Mouse (Mus musculus) midbrain, embryonic 15.5 days (tissue): ENCODE measurements around the gene Sema6d. TPM values are rescaled to one million over a fixed set of nuclear protein-coding genes. Genes with fewer than 3 reads are reported as not detected.

Experiments
- ATAC-seq: fragments of 200-750 bp; cut with Nextera tagmentation; replicated peaks from 2 replicates; pipeline ENCODE4 v1.8.0; 2017; ENCODE audit warnings: moderate TSS enrichment
- H3K27ac ChIP-seq: fragments of 300-500 bp; sonication (generic); 2 replicates; pipeline ENCODE4 v1.5.1; 2015; ENCODE audit warnings: mild to moderate bottlenecking, inconsistent platforms
- H3K27me3 ChIP-seq: fragments of 300-500 bp; sonication (generic); replicated peaks from 2 replicates; pipeline ENCODE4 v1.6.1; 2015; ENCODE audit warnings: inconsistent platforms
- H3K36me3 ChIP-seq: fragments of 300-500 bp; sonication (generic); replicated peaks from 2 replicates; pipeline ENCODE4 v1.6.1; 2015; ENCODE audit warnings: inconsistent platforms
- H3K4me1 ChIP-seq: fragments of 300-500 bp; sonication (generic); 2 replicates; pipeline ENCODE4 v1.6.1; 2015; ENCODE audit warnings: inconsistent platforms
- H3K4me2 ChIP-seq: fragments of 300-500 bp; sonication (generic); 2 replicates; pipeline ENCODE4 v1.6.1; 2015; ENCODE audit warnings: inconsistent platforms, mild to moderate bottlenecking, moderate library complexity
- H3K4me3 ChIP-seq: fragments of 300-500 bp; sonication (generic); 2 replicates; pipeline ENCODE4 v1.5.1; 2015; ENCODE audit warnings: mild to moderate bottlenecking, inconsistent platforms
- H3K9ac ChIP-seq: fragments of 300-500 bp; sonication (generic); 2 replicates; pipeline ENCODE4 v1.6.1; 2015; ENCODE audit warnings: mild to moderate bottlenecking, inconsistent platforms
- H3K9me3 ChIP-seq: fragments of 300-500 bp; sonication (generic); 2 replicates; pipeline ENCODE4 v1.6.1; 2016; ENCODE audit warnings: inconsistent platforms
- WGBS: fragments of 180-500 bp; shearing (Covaris S2); methylation state at CpG from one replicate; pipeline ENCODE4 v1.1.7; 2015; ENCODE audit warnings: mixed read lengths; 5-methylcytosine and 5-hydroxymethylcytosine counted together
- polyA plus RNA-seq: library from polyadenylated mRNA; unstranded; fragments of >200 nt; fragmentation: Nextera tagmentation; extraction: Ambion mirVana; gene quantifications from 2 replicates; pipeline ENCODE4 v1.2.1, GENCODE M21; 2015

The Sema6d gene
- polyA plus RNA-seq, 1 experiment from 2014 or later = 34.7 TPM

GRCm38 (mm10) chr2:124467429-124467828, 377.7 kb downstream of the Sema6d start:
- Histone ChIP-seq H3K4me3 (no peak overlapping the region), H3K4me2 (no peak overlapping the region), H3K9ac (no peak overlapping the region), H3K9me3 (no peaks in the 10 kb centered on the region), H3K36me3 (no peaks in the 10 kb centered on the region), H3K27ac (no peak overlapping the region), H3K4me1 (peaks cover 23% of the 10 kb centered on the region), H3K27me3 (peaks cover 18% of the 10 kb centered on the region)
- 73% methylated on average over 1 of the region's 1 CpGs for WGBS
- no peak for ATAC-seq

DNA sequence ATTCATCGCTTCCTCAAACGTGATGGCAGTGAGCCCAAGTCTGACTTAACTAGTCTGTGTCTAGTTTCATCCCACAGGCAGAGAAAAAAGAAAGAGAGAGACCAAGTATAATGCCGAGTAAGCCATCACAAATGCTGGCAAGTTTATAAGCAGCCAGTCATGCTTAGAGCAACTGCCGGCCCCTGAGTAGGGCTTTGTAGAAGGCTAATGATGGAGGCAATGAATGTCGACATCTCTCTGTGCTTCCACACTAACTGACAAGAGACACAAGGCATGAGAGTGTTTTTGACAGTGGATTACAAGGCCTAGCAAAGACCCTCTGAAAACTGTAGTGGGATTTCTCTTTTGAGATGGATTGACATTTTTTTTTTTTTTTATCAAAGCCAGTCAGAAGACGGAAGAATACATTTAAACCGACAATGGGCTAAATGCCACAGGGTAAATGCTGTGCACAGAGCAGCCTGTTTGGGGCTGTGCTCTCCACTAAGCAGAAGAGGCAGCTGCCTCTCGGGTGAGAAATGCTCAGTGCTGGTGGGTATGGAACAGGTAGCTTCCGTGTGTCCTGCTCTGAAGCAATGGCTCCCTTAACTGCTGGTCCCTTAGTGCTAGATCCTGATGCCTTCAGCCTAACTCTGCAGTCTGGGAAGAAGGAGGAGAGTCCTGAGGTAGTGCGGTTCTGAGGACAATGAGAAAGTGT, 380.7 kb downstream of the Sema6d start:
- Histone ChIP-seq H3K27ac (no peak overlapping the region), H3K4me2 (no peak overlapping the region), H3K4me1 (peaks cover 38% of the 10 kb centered on the region), H3K9me3 (no peaks in the 10 kb centered on the region), H3K27me3 (peaks cover 8% of the 10 kb centered on the region), H3K4me3 (no peak overlapping the region), H3K36me3 (no peaks in the 10 kb centered on the region), H3K9ac (no peak overlapping the region)
- peak; percentile 56; the same call in 1 of the 2 replicates for ATAC-seq
- WGBS = 34% methylated on average over 10 of the region's 10 CpGs

GRCm38 (mm10) chr2:124472674-124473507, 383.1 kb downstream of the Sema6d start:
- peak overlapping the region; percentile 38 for H3K27ac ChIP-seq
- H3K36me3 ChIP-seq = no peaks in the 10 kb centered on the region
- no peak overlapping the region for H3K4me3 ChIP-seq
- peak; percentile 82 for ATAC-seq
- no peak overlapping the region for H3K9ac ChIP-seq
- no peaks in the 10 kb centered on the region for H3K9me3 ChIP-seq
- H3K4me2 ChIP-seq = no peak overlapping the region
- peaks cover 3% of the 10 kb centered on the region; the same call in 1 of the 2 replicates for H3K27me3 ChIP-seq
- 23% methylated on average over 6 of the region's 6 CpGs for WGBS
- peaks cover 38% of the 10 kb centered on the region for H3K4me1 ChIP-seq

DNA sequence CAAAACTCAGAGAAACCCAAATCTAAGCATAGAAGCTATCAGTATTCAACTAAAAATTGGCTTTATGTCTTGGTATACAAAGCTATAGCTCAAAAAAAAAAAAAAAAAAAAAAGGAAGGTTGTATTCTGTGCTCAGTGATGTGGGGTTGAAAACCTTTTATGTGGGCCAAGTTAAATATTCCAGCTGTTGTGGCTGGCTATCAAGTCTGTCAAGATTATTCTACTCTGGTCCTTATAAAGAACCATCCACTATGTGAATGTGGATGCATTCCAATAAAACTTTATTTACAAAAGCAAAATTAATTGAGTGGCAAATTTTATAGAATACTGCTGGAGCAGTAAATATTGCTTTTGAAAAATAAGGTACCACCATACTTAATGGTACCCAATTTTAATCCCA, 388.1 kb downstream of the Sema6d start:
- Histone ChIP-seq H3K27me3 (peaks cover 7% of the 10 kb centered on the region), H3K9ac (no peak overlapping the region), H3K36me3 (no peaks in the 10 kb centered on the region), H3K4me1 (peaks cover 11% of the 10 kb centered on the region), H3K27ac (no peak overlapping the region), H3K9me3 (no peaks in the 10 kb centered on the region), H3K4me2 (no peak overlapping the region), H3K4me3 (no peak overlapping the region)
- ATAC-seq = no peak

DNA sequence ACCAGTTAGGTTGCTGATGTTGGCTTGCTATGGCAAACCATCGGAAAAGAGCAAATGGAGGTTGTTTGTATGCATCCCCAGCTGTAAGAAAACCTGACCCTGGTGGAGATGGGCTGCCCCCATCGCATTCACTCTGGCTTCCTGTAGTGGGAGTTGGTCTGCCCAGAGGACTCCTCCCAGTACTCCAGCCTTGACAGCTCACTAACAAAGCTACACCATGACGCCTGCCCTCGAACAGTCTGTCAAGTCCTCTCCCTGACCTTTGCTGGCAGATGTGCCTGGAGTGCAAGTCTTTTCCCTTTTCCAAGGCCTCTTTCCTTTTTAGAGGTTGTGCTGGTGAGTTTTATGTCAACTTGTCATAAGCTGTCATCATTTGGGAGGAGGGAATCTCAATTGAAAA, 388.8 kb downstream of the Sema6d start:
- H3K4me2 ChIP-seq = no peak overlapping the region
- ATAC-seq = no peak

DNA sequence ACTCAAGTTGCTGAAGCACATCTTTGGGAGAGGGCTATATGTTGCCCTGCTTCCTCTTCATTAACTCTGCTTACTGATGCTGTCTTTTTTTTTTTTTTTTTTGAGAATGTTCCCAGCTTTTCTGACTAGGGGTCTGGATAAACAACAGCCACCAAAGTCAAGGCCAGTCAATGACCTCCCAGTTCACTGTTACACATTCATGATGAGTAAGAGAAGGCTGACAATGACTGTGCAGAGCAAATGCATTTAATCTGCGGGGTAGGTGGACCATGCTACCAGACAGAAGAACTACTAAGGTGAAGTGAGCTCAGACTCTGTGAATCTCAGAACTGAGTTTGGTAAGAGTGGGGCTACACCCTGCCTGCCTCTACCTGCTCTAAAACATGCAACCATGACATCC, 396.0 kb downstream of the Sema6d start:
- Histone ChIP-seq H3K9me3 (no peaks in the 10 kb centered on the region), H3K4me2 (no peak overlapping the region), H3K4me1 (no peaks in the 10 kb centered on the region), H3K27ac (no peak overlapping the region), H3K36me3 (no peaks in the 10 kb centered on the region), H3K27me3 (peaks cover 4% of the 10 kb centered on the region), H3K9ac (no peak overlapping the region), H3K4me3 (no peak overlapping the region)
- no peak for ATAC-seq
- WGBS = 92% methylated on average over 1 of the region's 1 CpGs

More for the DNA sequence above, 388.8 kb downstream of the Sema6d start:
- Histone ChIP-seq H3K9me3 (no peaks in the 10 kb centered on the region), H3K9ac (no peak overlapping the region), H3K36me3 (no peaks in the 10 kb centered on the region), H3K27me3 (peaks cover 7% of the 10 kb centered on the region), H3K4me1 (peaks cover 5% of the 10 kb centered on the region), H3K27ac (no peak overlapping the region), H3K4me3 (no peak overlapping the region)
- WGBS = 92% methylated on average over 4 of the region's 4 CpGs

- no peak overlapping the region for H3K4me3 ChIP-seq
- H3K4me1 ChIP-seq = no peaks in the 10 kb centered on the region
- no peaks in the 10 kb centered on the region; the same call in 1 of the 2 replicates for H3K27me3 ChIP-seq
- no peak overlapping the region for H3K27ac ChIP-seq
- no peaks in the 10 kb centered on the region for H3K9me3 ChIP-seq
- H3K4me2 ChIP-seq = no peak overlapping the region
- H3K36me3 ChIP-seq = no peaks in the 10 kb centered on the region
- ATAC-seq = peak; percentile 63
- WGBS = 33% methylated on average over 12 of the region's 12 CpGs
- no peak overlapping the region for H3K9ac ChIP-seq
Measured at GRCm38 (mm10) chr2:124490010-124490801, 400.4 kb downstream of the Sema6d start.

DNA sequence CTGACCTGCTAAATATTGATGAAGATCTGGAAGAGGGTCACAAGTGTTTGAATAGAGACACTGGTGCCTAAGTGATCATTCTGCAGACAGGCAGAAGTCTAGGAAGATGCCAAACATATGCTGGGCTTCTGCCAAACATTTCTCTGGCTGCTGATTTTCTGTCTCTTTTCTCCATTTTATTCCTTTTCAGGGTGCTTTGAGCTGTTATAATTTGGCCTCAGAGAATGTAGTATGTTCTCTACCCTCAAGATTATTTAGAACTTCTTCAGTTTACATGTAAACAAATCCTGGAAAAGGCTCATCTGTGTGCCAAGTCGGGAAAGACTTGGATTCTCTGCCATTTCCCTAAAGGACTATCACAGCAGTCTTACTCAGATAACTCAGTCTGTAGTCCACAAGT, 406.0 kb downstream of the Sema6d start:
- Histone ChIP-seq H3K27ac (no peak overlapping the region), H3K9ac (no peak overlapping the region), H3K9me3 (no peaks in the 10 kb centered on the region), H3K27me3 (no peaks in the 10 kb centered on the region; the same call in 1 of the 2 replicates), H3K4me1 (no peaks in the 10 kb centered on the region), H3K36me3 (no peaks in the 10 kb centered on the region), H3K4me2 (no peak overlapping the region), H3K4me3 (no peak overlapping the region)
- WGBS = 77% methylated on average over 1 of the region's 1 CpGs
- no peak for ATAC-seq

DNA sequence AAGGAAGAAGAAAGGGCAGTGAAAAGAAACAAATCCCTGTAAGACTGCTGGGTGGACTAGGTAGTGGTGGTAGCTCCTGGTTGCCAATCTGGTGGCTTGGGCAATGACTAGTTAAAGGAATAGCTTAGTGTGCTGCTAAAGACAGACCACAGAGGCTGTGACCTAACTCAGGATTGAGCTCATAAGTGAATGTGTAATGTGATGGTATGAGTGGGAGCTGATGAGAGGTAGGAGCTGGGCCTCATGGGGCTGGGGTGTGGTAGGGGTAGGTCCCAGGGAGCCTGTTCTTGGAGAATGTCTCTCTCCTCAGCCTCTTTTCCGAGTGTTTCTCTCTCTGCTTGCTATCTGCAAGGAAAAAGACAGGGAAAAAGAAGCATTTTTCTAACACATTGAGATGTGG, 409.9 kb downstream of the Sema6d start:
- 50% methylated on average over 1 of the region's 1 CpGs for WGBS
- H3K4me3 ChIP-seq = no peak overlapping the region
- H3K9ac ChIP-seq = no peak overlapping the region
- no peaks in the 10 kb centered on the region for H3K36me3 ChIP-seq
- no peak for ATAC-seq
- H3K27me3 ChIP-seq = peaks cover 6% of the 10 kb centered on the region; the same call in 1 of the 2 replicates
- H3K4me2 ChIP-seq = no peak overlapping the region
- H3K27ac ChIP-seq = no peak overlapping the region
- no peaks in the 10 kb centered on the region for H3K4me1 ChIP-seq
- H3K9me3 ChIP-seq = no peaks in the 10 kb centered on the region

- no peak overlapping the region for H3K27ac ChIP-seq
- peak; percentile 74; the same call in 1 of the 2 replicates for ATAC-seq
- peaks cover 21% of the 10 kb centered on the region for H3K27me3 ChIP-seq
- H3K4me3 ChIP-seq = no peak overlapping the region
- H3K9ac ChIP-seq = no peak overlapping the region
- WGBS = 11% methylated on average over 4 of the region's 4 CpGs
- no peaks in the 10 kb centered on the region for H3K9me3 ChIP-seq
- no peaks in the 10 kb centered on the region for H3K36me3 ChIP-seq
- no peak overlapping the region for H3K4me2 ChIP-seq
- peaks cover 6% of the 10 kb centered on the region; the same call in 1 of the 2 replicates for H3K4me1 ChIP-seq
Measured at GRCm38 (mm10) chr2:124505784-124506489, 416.2 kb downstream of the Sema6d start.

DNA sequence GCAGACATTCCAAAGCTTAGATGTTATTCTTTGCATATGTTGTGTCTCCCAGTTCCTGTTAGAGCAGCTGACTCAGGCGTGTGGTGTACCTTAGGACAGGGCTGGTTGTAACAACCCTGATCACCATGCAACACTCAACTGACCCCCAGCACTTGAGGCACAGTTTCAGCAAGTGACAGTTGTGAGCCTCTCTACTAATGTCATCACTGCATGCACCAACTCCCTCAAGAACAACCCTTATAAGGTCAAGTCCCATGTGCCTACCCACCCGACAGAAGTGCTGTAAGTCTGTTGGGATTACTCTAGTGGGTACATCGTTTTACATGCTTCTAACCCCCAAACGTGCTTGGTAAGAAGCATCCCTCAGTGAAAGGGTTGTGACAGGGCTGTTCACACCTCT, 418.0 kb downstream of the Sema6d start:
- peaks cover 25% of the 10 kb centered on the region for H3K27me3 ChIP-seq
- no peaks in the 10 kb centered on the region for H3K36me3 ChIP-seq
- ATAC-seq = no peak
- H3K9ac ChIP-seq = no peak overlapping the region
- H3K4me3 ChIP-seq = no peak overlapping the region
- H3K27ac ChIP-seq = no peak overlapping the region
- 80% methylated on average over 4 of the region's 4 CpGs for WGBS
- no peak overlapping the region for H3K4me2 ChIP-seq
- peaks cover 6% of the 10 kb centered on the region; the same call in 1 of the 2 replicates for H3K4me1 ChIP-seq
- no peaks in the 10 kb centered on the region for H3K9me3 ChIP-seq
